Mouse (Mus musculus): ENCODE measurements around the gene Ccdc90b.

The Ccdc90b gene

DNA sequence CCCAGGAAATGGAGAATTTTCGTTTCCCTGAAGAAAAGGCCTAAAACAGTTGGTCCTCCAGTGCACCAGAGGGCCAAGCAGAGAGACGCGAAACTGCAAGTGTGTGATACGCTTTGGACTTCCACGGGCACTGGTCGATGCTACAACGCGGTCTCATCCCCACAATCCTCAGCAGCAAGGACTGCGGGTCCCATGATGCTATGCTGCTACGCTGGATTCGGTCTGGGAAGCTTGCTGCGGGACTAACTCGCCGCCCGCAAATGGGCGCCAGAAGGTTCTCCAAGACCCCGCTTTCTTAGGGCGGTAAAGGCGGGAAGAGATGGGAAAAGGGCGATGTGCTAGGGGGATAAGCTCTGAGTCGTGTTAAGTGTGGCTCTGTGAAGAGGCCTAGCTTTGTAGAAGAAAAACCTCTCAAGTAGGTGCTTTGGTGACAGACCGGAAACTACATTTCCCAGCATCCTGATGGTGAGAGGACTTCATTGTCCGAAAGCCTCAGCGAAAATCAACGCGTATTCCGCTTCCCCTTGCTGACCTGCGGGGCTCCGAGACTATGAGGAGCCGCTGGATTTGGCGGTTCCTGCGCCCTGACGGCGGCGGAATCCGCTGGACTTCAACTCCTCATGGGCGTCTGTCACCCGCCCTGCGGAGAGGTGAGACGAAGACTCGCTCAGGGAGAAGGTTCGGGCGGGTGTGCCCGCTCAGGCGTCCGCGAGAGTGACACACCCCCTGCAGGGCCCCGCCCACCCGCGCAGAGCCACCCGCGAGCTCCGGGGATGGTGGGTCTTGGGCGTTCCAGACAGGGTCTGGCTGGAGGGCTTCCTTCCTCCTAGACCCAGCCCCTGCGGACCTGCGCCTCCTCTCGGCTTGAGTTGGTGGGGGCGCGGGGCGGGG is at the start of gene Ccdc90b:
TSS of gene Ccdc90b (plus strand) at position 164 of the 891 bp plus-strand sequence.
- peak; percentile 98 for DNase-seq

DNA sequence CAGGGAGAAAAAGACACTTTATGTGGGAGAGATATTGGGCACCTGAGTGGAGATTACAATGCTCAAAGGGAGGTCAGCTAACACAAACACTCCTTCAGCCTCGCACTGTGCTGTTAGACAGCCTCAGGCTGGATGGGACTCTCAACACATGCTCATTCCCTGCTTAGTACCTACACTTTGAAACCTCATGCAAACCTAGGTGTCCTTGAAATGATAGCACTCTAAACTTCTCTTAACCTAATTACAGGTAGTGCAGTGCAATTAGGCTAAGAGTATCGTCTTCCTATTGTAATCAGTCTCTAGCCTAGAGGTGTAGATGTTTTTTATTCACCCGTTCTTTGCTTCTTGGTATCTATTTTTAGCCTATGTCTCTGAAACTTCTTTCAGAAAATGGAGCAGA is 40.6 kb upstream of the Ccdc90b start:
- DNase-seq = peak; percentile 25

DNA sequence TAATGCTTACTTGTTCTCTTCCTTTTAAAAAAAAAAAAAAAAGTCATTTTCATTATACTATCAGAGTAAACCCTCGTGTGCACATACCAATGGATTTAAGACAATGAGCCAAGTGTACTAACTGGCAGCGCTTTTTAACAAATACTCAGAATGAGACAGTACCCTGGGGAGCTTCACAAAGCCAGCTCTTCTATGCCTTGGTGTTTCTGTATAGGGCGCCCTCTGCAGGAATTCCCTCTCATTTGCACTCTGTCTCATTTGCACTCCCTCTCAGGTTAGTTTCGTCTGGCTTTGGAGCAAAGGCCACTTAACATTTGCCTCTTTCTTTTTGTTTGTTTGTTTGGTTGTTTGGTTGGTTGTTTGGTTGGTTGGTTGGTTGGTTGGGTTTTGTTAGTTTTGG is 40.1 kb upstream of the Ccdc90b start:
- peak; percentile 43 for DNase-seq

DNA sequence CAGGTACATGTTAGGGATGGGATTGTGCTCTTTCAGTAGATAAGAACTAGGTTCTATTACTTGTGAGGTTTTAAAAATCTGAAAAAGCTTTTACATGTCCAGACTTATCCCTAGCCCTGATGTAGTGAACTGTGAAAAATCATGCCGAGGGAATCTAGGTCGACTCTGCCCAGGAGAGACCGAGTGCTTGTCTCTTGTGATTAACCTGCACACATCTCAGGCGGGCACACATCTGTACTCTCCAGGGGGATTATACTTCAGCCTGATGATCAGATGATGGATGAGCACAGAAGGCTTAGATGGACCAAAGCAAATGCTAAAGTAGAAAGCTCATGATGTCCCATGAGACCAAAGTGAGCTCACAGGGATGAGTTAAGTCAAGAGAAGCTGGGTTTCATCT is 31.7 kb upstream of the Ccdc90b start:
- peak; percentile 59 for DNase-seq

DNA sequence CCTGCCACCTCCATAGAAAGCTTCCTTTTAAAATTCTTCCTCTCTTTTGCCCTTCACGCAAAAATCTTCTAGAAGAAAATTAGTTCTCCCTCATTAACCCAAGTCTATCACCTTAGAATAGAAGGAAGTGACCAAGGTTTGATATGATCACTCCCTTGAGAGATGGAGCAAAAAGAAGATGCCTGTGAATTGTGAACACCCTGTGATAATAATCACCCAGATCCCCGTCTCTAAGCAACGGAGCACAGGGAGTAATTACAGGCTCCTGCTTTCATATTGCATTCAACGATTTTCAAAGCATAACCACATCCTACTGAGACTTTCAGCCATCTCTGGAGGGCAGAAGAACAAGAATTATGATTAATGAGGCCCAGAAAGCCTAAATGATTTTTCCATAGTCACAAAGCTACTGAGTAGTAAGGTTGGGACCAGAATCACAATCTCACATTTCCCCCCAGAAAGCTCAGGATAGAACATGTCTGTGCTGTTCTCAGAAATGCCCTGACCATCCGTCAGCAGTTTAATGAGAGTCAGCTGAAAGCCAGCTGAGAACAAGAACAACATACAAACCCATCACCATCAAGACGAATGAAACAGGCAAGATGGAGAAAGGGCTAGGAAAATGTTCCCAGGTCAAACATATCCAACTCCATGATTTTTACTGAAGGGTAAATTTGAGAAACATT is 28.5 kb upstream of the Ccdc90b start:
- no peak for DNase-seq

DNA sequence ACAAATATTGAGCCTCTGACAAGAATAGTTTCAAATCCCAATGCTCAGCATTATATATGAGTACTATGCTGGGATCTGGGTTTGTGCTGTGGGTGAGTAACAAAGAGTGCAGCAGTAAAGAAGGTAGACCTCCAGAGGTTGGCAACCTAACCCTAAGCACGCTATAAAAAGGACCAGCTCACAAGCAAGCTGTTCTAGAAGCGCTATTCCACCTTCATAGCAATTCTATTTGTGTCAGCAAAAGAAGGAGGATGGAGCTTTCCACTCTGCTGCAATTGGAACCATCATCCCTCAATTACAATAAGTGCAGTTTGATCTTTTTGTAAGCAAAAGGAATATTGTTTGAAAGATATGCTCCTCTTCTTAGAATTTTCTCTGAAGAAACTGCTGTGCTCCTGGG is 14.2 kb upstream of the Ccdc90b start:
- no peak for DNase-seq

DNA sequence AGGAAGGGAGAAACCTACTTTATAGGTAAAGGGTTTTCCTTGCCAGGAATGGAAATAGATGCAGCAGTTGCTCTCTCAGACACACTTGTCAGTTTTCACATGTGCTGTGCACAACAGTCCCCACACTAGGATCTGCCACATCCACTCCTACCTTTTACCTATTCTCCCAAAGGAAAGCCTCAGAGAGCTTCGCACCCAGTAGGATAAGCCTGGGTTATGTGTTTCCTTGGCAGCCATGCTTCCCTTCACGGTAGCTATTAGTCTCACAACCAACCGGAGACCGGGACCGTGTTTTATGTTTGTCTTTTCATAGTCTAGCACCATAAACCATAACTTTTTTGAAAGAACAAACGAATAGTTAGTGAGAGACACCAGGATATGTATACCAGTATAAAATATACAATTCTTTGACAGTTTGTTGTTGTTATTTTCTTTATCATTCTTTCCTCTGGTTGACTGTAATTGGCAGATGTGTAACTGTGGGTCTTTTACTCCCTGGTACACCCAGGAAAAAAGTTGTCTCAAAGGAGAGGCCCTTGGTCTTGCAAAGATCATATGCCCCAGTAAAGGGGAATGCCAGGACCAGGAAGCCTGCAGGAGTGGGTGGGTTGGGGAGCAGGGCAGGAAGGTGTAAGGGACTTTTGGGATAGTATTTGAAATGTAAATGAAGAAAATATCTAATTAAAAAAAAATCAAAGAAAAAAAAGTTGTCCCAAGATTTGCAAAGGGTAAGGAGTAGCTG is 10.5 kb upstream of the Ccdc90b start:
- no peak for DNase-seq

DNA sequence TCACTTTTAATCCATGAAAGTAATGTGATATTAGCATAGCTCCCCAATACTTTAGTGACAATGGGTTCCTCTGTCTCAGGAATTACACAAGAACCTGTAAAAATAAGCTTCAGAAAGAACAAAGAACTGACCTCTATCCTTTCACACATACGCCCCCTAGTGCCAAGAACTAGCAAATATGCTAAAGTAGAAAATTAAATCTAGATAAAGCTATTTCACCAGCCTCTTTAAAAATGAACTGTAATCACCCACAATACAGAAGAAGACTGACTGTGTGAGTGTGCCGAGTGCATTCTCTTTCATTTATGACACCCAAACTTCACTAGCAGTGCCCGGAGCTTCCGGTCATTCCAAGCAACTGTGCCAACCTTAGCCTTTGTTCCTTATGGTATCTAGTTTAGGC is 10.0 kb upstream of the Ccdc90b start:
- DNase-seq = peak; percentile 79

DNA sequence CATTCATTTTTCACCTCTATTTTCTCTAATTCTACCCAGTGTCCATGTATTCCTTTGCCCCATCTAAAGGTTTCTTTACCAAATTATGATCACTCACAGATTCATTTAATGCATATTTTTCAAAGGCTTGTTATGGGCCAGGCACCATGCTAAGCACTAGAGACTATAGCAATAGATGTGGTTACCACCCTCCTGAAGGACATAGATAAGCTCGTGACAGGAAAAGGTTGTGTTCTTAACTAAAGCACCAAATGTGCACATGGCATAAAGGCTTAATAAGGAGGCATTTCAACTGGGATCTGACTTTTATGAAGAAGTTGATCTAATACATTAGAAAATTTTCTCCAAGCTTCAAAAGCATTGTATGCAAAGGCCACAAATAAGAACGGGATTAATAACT is 2.2 kb upstream of the Ccdc90b start:
- no peak for DNase-seq

DNA sequence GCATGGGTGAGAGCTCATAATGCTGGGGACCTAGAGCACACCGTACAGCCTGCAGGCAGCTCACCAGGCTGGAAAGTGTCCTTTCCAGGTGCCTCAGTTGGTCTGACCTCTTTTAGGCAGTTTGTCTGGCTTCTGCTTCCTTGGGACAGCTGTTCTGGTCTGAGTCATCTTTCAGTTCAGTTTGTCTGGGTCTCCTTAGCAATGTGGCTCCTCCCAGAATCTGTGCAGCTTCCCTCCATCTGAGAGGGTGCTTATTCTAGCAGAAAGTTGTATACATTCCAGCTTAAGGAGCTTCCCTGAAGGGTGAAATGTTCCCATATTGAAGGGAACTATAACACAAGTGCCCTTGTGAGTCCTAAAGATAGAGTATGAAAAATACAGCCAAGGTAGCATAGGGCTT is 5.8 kb downstream of the Ccdc90b start:
- DNase-seq = no peak

DNA sequence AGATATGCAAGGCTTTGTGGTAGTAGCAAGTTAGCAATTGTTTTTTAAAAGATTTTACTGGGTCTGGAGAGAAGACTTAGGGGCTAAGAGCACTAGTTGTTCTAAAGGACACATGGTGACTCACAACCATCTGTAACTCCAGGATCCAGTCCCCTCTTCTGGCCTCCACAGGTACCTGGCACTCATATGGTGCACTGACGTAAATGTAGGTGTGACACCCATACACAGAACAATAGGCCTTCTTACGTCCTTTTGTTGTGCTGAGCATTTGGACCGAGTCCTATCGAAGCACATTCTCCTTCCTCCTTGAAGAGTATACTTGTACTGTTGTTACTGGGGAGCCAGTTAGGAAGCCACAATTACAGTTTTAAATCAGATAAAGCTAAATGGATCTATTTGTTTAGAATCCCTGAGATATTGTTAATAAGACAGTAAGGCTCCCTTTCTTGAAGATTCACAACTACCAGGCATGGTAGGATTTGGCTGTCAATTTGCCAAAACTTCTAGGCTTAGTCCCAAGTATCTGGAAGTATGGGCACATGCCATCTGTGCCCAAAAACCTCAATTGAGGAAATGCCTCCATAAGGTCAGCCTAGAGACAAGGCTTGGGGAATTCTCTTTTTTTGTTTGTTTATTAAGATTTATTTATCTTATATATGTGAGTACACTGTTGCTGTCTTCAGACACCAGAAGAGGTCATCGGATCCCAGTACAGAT is 19.7 kb downstream of the Ccdc90b start:
- DNase-seq = no peak

DNA sequence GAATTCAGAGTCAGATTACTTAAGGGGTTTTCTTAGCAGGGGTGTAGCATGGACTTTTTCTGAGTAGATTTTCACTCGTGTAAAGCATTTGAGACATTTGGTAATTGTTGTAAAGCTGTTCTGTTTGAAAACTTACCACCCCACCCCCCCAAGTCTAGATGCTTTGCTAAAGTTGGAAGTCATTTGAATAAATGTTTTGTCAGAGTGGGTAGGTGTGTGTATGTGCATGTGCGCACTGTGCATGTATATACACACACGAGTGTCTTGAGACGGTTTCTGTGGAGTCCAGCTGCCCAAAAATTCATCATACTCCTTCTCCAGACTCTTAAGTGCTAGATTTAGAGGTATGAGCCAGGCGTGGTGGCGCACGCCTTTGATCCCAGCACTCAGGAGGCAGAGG is 22.6 kb downstream of the Ccdc90b start:
- no peak for DNase-seq

DNA sequence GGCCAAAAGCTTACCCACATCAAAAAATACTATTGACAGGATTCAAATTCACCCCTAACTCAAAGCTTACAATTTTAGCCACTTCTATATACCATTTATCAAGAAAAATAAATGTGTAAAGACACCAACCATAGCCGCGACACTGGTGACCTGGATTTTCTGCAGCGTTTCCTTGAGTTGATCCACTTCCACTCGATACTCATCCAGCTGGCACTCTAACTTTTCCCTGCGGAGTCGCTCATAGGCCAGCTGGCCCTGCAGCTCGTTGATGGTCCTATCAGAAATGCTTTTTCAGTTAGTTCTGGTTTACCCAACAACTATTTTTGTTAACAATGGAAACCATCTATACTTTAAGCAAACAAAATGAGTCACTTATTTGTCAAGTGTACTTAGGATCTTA is 29.0 kb downstream of the Ccdc90b start:
- no peak for DNase-seq

DNA sequence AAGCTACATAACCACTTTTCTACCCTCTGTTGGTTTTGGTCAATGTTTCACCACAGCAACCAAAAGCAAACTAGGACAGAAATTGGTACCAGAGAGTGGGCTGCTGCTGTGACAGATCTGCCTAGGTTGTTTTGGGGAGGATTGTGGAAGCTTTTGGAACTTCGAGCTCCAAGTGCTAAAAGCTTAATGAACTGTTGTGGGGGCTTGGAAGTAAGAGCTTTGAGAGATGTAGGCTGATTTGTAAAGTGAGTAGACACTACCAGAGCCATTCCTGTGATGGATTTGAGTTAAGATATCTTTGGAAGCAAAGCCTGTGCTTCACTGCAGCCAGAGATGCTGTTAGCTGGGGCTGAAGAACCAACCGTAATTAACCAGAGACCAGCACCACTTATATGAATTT is 29.9 kb downstream of the Ccdc90b start:
- DNase-seq = no peak

DNA sequence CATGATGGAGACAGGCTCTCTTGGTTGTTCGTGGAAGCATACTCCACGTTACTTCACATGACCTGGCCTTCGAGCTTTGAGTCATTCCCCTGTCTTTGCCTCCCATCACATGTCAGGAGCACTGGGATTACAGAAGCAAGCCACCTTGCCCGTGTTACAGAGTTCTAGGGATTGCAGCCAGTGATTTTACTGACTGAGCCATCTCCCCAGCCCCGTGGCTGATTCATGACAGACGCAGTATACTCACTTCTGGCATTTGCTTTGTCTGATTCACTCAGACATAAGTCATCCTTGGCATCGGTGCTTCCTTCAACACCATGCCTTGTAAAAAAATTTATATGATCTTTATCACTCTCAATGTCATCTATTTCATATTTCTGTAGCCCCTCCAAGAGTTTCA is 44.0 kb downstream of the Ccdc90b start:
- DNase-seq = no peak

DNA sequence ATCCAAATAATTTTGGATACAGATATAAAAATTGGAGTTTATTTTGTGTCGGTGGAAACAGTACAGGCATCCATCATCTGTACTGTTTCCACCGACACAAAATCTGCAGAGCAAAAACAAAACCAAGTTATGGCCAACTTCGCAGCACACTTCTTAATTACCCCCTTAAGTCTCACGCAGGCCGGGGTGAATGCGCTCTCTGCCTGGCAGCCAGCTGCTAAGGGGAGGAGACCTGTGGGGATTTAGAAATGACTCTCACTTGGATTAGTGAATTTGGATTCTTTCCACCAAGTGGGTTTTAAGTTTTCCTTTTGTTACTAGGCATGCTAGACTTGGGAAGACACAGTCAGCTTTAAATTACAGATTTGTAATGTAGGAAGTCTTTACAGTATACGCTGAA is 49.9 kb downstream of the Ccdc90b start:
- no peak for DNase-seq

DNA sequence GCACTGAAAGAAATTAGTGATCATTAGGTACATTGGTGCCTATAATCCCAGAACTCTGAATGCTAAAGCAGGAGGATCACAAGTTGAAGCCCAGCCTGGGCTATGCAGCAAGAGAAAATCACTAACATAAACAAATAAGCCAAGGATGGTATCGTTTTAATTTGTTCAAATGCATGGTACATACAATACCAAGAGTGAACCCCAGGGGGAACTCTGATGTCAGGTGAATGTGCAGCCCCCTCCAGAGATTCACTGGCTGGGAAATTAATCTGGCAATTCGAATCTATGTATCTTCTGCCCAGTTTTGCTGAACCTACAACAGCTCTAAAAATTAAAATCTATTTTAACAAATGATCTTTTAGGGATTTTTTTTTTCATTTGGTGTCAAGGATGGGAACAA is 63.5 kb downstream of the Ccdc90b start:
- peak; percentile 23 for DNase-seq

DNA sequence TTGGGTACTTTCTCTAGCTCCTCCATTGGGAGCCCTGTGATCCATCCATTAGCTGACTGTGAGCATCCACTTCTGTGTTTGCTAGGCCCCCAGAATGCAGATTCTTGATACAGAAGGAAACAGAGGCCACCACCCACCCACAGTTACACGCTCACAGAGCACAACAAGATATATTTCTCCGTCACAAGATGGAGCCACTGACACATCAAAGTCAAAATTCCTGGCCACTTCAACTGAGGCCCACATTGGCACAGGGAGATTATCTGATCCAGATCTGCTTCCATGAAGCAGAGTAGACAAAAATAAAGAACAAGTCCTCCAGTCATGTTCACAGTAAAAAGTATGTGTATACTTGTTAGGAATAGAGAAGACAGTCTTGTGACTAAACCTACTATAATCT is 69.2 kb downstream of the Ccdc90b start:
- DNase-seq = peak; percentile 40
